Mouse (Mus musculus) monocyte, adult 5-6 weeks (primary cell): ENCODE results near the gene Has3. TPM values are rescaled to one million over a fixed set of nuclear protein-coding genes. Genes with fewer than 3 reads are reported as not detected.
"Not testable (repeated sequence)": the region's sequence is repeated elsewhere in the genome, so short reads cannot be mapped to it uniquely, and the experiment has no call there.

ENCODE experiments used
- ATAC-seq: fragments of 153-309, 156-312 bp; replicated peaks from 2 replicates; pipeline ENCODE4 v1.8.0; 2017; ENCODE audit warnings: mild to moderate bottlenecking; ENCODE audit not compliant: low TSS enrichment, insufficient number of reproducible peaks, severe bottlenecking, poor library complexity, low FRiP score
- total RNA-seq: library from RNA; stranded (forward); fragments of 200-1000, 200-491, 200-594 nt; gene quantifications from 3 replicates; pipeline ENCODE4 v1.2.3, GENCODE M21; 2017

The Has3 gene
- total RNA-seq, 1 experiment from 2014 or later: 1.4 TPM

DNA sequence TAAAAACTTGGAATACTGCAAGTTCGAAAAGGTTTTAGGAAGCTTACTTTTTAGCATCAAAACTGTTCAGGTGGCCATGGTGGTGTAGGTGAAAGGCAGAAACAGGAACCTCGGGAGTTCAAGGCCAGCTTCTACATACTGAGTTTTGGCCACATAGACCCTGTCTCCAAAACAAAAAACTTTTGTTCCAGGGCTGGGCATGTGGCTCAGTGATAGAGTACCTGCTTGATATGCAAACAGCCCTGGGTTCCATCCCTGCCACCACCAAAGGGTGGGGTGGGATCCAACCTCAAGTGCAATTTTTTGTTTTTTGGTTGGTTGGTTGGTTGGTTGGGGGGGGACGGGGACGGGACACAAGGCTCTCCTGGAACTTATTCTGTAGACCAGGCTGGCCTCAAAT, 55.4 kb downstream of the Has3 start:
- no peak for ATAC-seq

GRCm38 (mm10) chr8:106927247-106927646, 57.2 kb downstream of the Has3 start:
- peak; percentile 56; the same call in 1 of the 2 replicates for ATAC-seq

GRCm38 (mm10) chr8:106928182-106928581, 58.1 kb downstream of the Has3 start:
- ATAC-seq: not testable (repeated sequence)

- ATAC-seq: no peak
Measured at GRCm38 (mm10) chr8:106929155-106929913, 59.3 kb downstream of the Has3 start.

GRCm38 (mm10) chr8:106929921-106930320, 59.9 kb downstream of the Has3 start:
- no peak for ATAC-seq

DNA sequence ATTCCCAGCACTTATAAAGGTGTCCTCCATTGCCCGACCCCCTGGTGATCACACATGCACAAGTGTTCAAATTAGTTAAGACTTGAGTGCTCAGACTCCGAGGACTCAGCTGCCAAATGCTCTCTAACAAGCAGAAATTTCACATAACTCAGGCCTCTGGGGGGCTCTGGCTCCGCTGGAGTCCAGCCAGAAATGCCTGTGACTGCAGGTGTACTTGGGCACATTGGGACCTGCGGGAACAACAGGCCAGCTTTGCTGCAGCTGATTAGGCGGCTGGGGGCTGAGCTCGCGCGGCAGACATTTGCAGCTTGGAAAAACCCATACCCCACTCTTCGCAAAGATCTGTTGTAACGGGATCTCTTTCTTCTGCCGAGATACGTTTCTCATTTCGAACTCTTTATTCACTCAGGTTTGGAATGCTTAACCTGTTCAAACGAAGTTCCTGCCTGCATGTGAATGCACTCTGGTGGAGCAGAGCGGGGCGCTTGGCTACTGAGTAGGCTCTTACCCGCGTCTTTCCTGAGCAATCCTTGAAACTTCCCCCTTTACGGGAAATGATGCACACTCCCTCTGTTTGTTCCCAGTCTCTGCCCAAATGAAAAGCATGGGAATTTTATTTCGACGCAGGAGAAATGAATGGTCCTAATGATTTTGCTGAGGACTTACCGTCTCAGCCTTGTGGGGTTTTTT, 62.5 kb downstream of the Has3 start:
- ATAC-seq: no peak

DNA sequence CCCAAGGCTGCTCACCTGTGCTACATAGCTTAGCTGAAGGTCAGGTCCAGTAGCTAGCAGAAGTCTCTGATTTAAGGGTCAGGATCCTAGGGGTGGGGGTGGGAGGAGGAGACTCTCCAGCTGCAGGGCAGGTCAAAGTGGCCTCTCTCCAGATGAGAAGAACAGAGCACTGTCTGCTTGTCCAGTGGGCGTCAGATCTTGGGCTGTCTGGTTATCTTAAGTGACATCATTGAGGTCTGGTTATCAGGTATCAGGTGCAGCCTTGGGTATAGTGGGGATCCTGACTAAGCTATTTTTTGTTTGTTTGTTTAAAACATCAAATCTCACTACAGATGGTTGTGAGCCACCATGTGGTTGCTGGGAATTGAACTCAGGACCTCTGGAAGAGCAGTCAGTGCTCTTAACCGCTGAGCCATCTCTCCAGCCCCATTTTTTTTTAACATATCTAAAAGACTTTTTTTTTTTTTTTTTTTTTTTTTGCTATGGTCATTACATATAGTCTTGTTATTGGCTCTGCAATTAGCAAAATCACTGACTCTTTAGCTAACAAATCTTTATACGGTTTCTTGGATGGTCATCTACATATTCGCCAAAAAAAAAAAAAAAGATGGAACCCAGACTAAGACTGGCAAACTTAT, 63.6 kb downstream of the Has3 start:
- no peak for ATAC-seq

Other genes with a start within 250 kb of the Has3 start
- 1.9 to 7.2 TPM (median 1.9 TPM) in 3 replicates for gene Tango6, start 187.2 kb upstream of the Has3 start, total RNA-seq
- 11.8 to 14.7 TPM (median 13.0 TPM) in 3 replicates for gene Utp4, start 23.4 kb downstream of the Has3 start, total RNA-seq
- gene Sntb2, start 65.5 kb downstream of the Has3 start, total RNA-seq: 11.4 to 17.9 TPM (median 13.6 TPM) in 3 replicates
- 44.7 to 57.3 TPM (median 45.4 TPM) in 3 replicates for gene Vps4a, start 161.0 kb downstream of the Has3 start, total RNA-seq
- gene Pdf, start 178.4 kb downstream of the Has3 start, total RNA-seq: 7.6 to 22.4 TPM (median 8.8 TPM) in 3 replicates
- 12.4 to 21.3 TPM (median 19.2 TPM) in 3 replicates for gene Cog8, start 186.4 kb downstream of the Has3 start, total RNA-seq
- gene Nip7, start 186.6 kb downstream of the Has3 start, total RNA-seq: 10.0 to 41.7 TPM (median 25.7 TPM) in 3 replicates
- not detected in 3 replicates for gene Tmed6, start 195.4 kb downstream of the Has3 start, total RNA-seq
- 11.3 to 22.7 TPM (median 13.9 TPM) in 3 replicates for gene Terf2, start 226.3 kb downstream of the Has3 start, total RNA-seq